Mouse (Mus musculus): ENCODE data around the gene Aknad1.

DNA sequence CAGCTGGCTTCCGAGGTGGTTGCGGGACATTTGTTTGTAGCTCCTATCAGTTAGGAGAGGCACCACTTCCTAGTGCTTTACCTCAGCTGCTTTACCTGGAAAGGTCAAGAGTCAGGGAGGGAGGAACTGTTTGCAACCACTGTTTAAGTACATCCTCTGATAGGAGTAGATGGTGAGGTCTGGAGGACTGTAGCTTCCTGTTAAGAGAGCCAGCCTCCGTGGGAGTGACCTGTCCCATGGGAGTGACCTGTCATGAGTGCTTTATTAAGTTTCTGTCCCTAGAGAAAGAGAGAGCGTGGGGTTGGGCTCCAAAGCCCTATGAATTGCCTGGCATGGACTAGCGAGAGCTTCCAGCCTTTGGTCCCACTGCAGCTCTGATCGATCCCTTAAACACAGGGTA, 30.1 kb downstream of the Aknad1 start:
- no peak for TF ChIP-seq CTCF (IDR thresholded peaks at IDR 0.05; ENCODE audit: extremely low read depth, insufficient read depth, insufficient read length, insufficient replicate concordance)
- no peak for TF ChIP-seq POLR2A (IDR thresholded peaks at IDR 0.05; ENCODE audit: low read depth, low read length)

All from spleen, adult 2 months (tissue).